Mouse (Mus musculus) cerebellum, adult 18-20 months (tissue): Measurements from ENCODE around the gene Hrc.

Experiments
- DNase-seq, 2 experiments: peaks; one replicate each; pipeline ENCODE4 v3.0.0; 2021

The Hrc gene

DNA sequence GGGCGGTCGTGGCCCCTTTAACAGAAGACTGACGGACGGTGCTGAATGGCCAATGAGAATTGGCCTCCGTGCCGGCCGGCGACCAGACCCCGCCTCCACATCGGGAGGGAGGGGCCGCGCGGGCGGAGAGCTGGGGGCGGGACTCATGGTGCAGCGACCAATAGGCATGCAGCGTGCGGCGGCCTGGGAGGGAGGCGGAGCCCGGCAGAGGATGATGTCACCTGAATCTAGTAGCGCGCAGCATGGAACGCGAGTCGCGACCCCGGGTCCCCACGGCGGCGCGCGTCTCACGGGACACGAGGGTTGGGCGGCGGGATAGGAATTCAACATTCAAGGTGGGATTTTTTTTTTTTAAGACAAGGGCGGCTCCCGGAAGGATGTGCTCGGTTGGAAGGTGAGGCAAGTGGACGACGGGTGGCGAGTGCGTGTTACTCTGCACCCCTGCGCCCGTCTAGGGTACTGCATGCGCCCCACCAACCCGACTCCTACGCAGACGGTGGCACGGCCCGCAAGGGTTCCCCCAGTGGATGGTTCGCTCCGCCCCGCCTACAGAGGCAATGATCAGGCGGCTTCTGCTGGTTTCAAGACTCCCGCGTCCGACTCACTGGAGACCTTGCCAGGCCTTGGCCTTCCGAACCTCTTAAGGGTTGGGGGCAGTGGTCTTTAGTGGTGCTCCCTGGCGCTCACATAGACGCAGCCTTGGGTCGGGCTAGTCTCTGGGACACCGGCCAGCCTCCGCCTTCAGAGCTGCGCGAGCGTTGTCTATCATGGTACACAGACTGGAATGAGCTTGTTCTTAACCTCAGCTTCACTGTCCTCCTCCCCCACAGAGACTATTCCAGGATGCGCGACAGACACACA lies 32.2 kb downstream of the Hrc start:
- DNase-seq: peak; percentile 98 to 99

DNA sequence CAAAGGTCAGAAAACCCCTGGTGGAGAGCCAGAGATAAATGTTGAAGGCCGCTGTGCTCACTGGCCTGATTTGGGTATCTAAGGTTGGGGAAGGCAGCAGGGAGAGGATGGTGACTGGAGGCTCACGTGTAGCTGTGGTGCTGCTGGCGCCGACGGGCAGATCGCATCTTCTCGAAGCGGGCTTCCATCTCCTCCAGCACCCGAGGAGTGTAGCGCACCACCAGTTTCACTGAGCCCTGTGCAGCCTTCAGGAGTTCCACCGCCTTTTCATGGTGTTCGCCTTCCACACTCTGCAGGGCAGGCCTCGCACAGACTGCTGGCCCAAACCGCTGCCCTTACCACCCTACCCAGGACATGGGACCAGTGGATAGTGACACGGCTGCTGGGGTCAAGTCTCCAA lies 33.1 kb downstream of the Hrc start:
- peak in 1 of 2 experiments; percentile 38 for DNase-seq

DNA sequence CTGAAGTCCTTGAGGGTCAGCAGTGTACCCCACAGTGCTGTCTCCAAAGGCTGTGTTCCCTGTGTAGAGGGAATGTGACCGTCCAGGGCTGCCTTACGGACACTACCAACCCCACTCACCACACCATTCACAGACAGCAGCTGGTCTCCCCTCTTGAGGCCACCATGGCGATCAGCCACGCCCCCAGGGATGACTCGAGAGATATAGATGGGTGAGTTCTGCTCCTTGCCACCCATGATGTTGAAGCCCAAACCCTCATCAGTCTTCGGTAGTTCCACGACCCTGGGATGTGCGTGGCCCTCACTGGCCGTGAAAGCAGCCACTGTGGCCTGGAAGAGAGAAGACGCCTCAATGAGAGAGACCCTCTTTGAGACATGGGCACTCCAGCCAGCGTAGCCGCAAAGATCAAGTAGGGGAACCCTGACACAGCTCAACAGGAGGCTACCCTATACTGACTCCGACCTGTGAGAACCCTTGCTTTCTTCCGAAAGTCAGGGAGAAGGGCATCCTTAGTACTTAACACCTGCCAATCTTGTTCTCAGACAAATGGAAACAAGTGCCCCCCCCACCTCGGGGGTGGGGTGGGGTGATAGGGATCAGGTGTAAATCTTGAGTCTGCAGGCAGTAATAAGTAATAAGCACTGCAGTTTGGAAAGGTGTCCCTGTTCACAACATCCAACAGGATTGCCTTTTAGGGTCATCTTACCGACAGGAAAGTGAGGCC lies 34.1 kb downstream of the Hrc start:
- peak in 1 of 2 experiments; percentile 28 for DNase-seq

DNA sequence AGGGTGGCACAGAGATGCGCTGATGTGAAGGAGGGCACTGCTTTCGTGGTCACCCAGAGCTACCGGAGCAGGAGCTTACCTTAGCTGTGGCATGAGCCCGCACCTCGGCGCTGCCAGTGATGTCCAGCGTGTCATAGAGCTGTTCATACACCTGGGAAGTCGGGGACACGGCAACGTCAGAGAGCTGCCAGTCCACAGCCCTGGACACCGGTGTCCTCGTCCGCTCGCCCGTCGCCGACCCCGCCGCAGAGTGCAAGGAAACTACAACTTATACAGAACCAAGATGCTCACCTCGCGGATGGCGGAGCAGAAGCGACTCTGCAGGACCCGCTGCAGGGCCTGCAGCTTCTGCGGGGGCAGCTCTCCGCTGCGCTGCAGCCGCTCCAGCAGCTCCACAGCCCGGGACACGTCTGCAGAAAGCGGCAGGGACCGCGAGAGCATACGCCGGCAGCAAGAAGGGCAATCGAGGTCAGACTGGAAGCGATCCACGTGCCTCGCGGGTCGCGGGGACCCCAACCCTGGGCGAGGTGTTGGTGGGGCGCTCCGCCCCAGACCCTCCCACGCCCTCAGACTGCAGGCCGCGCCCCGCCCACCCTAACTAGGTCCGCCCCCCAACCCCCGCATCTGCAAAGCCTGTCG lies 34.9 kb downstream of the Hrc start:
- DNase-seq: peak; percentile 44 to 52

DNA sequence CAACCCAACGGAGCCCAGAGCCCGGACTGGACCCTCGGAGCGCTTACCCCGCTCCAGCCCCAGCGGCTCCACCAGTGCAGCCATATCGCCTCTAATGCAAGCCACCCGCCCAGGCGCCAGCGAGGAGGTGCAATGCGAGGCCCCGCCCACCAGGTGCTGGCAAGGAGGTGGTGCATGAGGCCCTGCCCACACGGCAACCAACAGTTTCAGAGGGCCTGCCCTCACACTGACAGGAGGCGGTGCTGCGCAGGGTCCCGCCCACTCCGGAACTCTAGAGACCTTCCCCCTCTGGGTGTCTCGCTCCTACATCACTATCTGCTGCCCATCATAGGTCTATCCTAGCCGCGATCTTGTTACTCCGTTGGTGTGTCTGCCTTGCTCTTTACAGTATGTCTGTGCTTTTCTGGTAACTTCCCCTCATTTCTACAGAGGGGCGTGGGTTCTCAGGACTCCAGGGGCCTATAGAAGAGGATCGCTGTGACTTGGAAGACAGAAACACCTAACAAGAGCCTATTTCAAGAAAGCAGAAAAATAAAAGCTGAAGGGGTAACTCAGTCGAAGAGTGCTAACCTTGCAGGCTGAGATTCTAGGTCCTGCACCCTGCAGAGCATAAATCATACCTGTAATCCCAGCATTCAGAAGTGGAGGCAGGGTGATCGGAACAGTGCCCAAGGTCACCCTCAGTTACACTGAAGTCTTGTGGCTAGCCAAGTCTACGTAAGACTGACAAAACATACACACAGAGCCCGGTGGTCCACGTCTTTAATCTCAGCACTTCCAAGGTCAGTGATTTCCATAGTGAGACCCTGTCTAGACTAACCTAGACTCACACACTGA lies 35.6 kb downstream of the Hrc start, which contains the start of gene Lin7b:
Gene Lin7b (minus strand): TSS at position 109 of the 837 bp plus-strand sequence.
- DNase-seq: peak; percentile 89 to 91

DNA sequence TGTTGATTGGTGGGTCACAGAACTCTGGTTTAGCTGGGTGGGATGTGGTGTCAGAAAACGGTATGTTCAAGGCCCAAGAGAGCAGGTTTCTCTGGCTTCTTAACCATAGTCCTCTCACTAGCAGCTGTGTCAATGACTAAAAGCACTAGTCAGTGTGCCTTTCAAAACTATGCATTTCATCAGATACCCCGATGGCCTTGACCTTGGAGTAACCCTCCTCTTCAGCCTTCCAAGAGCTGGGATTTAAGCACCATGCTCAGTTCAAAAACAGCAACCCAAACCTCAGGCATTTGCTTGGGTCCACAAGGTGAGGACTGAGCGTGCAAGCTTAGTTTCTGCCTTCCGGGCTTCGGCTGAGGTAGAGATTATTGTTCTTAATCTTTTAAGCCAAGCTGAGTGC lies 37.3 kb downstream of the Hrc start:
- no peak for DNase-seq

DNA sequence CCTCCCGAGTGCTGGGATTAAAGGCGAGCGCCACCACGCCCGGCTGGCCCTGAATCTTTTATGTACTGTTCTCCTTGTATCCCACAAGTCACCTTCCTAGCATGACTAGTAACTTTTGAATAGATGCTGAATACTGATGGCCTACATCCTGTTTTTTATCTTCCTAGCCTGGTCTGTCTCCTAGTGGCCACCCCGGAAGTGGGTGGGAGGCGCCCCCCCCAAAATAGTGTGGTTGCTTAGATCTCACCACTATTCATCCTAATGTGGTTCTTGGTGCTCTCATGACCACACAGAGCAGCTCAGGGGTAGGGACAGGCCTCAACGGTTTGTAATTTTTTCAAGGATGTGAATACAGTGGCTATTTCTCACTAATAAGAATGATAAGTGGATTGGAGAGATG lies 39.5 kb downstream of the Hrc start:
- no peak for DNase-seq

DNA sequence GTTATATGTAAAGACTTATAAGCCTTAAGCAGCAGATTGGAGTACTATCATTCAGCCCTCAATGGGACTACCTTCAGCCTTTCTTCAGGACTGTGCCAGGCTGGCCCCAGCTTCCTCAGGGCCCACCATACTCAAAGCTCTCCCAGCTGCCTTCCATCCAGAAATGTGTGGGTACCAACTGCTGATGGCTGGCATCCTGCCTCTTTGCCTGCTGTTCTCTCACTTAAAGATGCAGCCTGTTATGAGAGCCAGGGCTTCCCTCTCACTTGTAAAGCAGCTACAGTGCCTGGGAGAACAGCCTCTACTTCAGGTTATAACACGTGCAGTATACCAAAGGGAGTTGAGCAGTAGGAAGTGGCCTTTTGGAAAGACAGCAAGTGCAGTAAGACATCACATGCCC lies 41.0 kb downstream of the Hrc start:
- no peak for DNase-seq

DNA sequence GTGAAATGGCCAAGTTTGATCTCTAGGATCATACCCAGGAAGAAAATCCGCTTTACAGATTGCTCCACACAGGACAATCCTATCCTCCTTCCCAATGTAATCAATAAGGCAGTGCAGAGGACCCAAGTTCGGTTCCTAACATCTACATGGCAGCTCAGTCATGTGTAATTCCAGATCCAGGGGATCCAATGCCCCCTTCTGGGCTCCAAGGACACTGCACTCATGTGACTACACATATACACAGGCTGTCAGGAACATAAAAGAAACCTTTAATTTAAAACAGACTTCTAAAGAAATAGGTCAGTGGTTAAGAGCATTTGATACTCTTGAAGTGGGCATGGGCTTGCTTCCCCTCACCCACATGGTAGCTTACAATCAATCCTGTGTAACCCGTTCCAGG lies 51.0 kb downstream of the Hrc start:
- no peak for DNase-seq
